Mouse (Mus musculus) c-Kit-positive CD71-positive TER-119-negative erythroid progenitor cells, embryonic 14.5 days (primary cell): ENCODE data around the gene Xpnpep1.
A peak's percentile ranks its signal among the peaks of the same experiment; 100 is the strongest.

Experiments used
- DNase-seq: peaks from one replicate; pipeline ENCODE4 v3.0.0-alpha.2; 2013; ENCODE audit warnings: low read depth

Xpnpep1 gene

GRCm38 (mm10) chr19:53031957-53032371 lies 8.1 kb downstream of the Xpnpep1 start:
- peak; percentile 54 for DNase-seq

DNA sequence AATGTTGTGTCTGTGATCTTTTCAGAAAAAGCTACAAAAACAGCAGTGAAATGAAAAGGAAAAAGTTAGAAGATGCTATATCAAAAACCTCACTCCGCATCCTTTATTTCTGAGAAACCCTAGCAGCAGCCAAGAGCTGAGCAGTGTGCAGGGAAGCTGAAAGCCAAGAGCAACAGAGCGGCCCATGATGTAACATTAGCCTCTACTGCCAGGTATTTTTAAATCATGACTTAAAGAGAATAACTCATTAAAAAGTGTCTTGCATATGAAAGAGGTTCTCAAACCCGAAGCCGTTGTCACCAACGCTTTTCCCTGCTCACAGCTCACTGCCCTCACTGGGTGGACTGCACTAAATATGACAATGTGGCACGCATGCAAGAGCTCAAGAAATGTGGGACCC lies 9.7 kb downstream of the Xpnpep1 start:
- no peak for DNase-seq

DNA sequence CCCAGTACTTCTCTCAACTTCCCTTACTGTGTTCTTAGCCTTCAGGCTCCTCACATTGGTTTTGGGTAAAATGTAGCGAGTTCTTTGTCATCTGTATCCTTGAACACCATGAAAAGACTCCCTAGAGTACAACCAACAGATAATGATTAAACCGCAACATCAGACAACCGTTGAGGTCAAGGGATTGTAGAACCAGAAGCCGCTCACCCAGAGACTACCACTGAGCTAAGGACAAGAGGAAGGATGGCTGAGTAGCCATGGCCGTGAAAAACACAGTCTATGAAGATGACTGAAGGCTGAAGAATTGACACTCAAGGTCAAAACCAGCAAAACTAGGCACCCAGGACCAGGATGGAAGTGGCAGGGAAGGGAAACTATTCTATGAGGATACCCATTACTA lies 10.3 kb downstream of the Xpnpep1 start:
- DNase-seq = no peak

GRCm38 (mm10) chr19:53029045-53029444 lies 11.0 kb downstream of the Xpnpep1 start:
- no peak for DNase-seq

DNA sequence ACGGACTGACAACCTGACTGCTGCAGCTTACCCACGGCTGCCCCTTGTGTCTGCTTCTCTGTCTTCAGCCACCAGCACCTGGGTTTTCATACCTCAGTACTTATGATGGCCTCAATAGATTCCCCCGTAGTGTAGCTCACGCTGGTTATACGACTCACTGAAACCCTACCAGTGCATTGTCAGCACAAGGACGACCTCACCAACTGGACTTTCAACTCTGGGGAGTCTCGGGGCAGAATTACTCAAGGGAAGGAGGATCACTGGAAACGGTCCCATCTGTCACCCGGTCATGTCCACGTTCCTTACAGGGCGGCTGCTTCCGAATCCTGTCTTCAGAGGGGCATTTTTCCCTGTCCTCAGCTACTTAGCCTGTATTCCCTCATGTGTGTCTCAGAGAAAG lies 11.8 kb downstream of the Xpnpep1 start:
- no peak for DNase-seq

- DNase-seq = no peak
Observed at GRCm38 (mm10) chr19:53023189-53023588, 16.8 kb downstream of the Xpnpep1 start.

GRCm38 (mm10) chr19:53022037-53022614 lies 17.9 kb downstream of the Xpnpep1 start:
- DNase-seq = no peak

DNA sequence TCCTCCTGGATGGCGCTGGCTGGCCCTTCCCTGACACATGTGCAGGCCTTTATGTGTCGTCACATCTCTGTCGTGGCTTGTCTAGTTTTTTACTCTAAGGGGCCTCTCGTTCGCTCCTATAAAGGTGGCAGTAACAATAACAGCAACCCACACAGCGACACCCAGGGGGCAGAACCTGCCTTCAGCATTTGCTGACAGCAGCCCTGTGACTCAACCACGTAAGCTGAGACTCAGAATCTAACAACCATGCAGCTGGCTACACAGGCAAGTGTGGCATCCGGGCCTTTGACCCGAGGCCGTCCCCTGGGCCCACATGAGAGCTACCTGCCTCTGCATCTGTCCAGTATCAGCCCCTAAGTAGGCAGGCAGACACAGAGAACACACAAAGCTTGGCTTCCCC lies 18.5 kb downstream of the Xpnpep1 start:
- no peak for DNase-seq

DNA sequence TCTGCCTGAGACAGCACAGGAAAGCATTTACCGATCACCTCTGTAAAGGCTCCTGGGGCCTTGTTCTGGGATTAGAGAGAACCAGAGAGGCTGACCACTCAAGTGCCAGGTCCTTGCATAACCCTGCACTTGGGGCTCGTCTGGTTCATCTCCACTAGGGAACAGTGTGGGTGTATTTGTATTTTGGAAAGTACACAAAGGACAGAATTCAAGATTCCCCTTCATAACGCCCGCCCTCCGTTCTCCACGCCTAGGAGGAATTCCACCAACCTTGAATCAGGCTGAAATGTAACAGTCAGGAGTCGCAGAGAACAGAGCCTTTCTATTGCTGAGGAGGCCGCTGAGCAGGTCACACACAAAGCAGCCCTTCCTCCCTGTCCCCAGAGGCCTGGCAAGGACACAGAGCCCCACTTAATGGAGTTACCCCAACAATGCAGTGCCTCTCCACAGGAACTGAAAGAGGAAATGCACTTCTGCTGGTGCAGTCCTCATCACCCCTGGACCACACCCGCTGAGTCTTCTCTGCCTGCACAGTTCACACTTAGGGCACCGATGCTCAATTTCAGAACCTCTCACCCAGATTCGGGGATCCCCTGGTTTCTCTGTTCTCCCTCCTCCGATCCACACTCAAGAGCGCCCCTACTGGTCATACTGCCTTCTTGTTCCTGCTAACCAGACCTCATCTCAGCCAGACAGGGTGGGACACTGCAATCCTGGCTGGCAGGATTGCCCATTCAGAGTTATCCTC lies 20.1 kb downstream of the Xpnpep1 start:
- DNase-seq = no peak

DNA sequence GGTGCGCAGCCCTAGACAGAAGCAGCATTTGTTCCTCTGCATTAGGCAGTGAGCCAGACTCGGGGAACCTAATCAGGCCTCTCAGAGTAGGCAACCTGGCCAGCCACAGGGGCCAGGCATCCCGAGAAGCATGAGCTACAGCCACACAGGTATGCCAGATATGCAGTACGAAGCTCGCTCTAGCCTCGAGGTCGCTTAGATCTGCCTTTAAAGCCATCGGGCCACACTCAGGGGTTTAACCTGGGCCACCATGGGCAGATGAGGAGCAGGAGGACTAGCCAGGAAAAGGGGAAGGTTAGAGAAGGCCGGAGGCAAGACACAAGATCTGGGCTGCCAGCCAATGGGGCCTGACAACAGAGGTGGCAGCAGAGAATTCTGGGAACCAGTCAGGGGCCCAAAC lies 22.1 kb downstream of the Xpnpep1 start:
- no peak for DNase-seq

DNA sequence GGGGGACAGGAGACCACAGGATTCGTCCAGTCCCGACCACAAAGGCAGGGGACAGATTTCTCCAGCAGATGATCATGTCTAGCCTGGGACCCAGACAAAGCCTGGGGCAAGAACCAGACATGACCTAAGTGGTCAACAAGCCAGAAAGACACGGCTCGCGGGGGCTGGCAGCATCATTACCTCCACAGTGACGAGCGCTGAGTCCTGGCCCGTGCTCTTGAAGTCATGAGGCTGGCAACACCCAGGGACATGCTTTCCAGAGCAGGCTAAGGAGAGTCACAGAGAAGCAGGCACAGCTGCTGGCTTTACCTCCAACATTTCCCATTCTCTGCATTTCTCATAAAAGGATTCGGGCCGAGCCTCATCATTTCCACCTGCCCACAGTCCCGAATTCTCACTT lies 22.8 kb downstream of the Xpnpep1 start:
- no peak for DNase-seq

- no peak for DNase-seq
Observed at GRCm38 (mm10) chr19:53014910-53015710, 24.9 kb downstream of the Xpnpep1 start.

- no peak for DNase-seq
Observed at GRCm38 (mm10) chr19:53013744-53014143, 26.3 kb downstream of the Xpnpep1 start.

- no peak for DNase-seq
Observed at GRCm38 (mm10) chr19:53013341-53013740, 26.7 kb downstream of the Xpnpep1 start.

- DNase-seq = no peak
Observed at GRCm38 (mm10) chr19:53010941-53011340, 29.1 kb downstream of the Xpnpep1 start.

DNA sequence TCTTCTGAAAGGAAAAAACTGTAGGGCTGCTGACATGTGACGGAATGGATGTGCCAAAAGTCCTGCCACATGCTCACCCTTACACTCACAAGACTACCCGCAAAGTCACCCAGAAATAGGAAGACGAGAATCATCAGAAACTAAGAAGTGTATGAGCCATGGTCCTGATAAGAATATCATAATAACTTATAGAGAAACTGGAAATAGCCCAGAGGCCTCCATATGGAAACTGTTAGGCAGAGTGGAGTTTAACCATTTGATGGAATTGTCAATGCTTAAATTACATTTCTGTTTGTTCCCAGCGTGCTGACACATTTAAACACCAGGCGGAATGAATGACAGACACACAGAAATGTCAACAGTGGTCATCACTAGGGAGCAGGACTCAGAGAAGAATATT lies 31.1 kb downstream of the Xpnpep1 start:
- DNase-seq = no peak

- no peak for DNase-seq
Observed at GRCm38 (mm10) chr19:53008020-53008705, 31.9 kb downstream of the Xpnpep1 start.

DNA sequence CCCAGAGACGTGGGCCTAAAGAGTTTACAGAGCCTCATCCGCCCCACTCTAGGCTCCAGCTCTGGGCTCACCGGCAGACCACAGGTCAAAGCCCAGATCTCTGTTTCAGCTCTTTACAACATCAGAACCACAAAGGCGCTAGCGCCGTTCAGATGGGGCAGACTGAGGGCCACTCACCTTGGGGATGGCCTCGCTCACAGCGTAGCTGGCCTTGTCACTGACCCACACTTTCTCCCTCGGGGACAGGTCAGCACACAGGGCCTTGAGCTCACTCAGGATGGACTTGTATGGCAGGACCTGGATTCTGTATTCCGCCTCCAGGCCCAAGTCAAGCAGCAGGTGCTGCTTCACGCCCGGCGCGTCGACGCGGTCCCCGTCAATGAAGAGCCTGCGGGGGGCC lies 34.0 kb downstream of the Xpnpep1 start:
- DNase-seq = no peak

GRCm38 (mm10) chr19:53003554-53004365 lies 36.3 kb downstream of the Xpnpep1 start:
- DNase-seq = peak; percentile 68

GRCm38 (mm10) chr19:53002166-53003095 lies 37.6 kb downstream of the Xpnpep1 start:
- peak; percentile 62 for DNase-seq
